Mouse (Mus musculus) liver, embryonic 11.5 days (tissue): ENCODE measurements around the gene Atp7a. TPM values are rescaled to one million over a fixed set of nuclear protein-coding genes. Genes with fewer than 3 reads are reported as not detected.
"Not testable (repeated sequence)": the region's sequence is repeated elsewhere in the genome, so short reads cannot be mapped to it uniquely, and the experiment has no call there.

ENCODE experiments used
- ATAC-seq: fragments of 200-750 bp; cut with Nextera tagmentation; replicated peaks from 2 replicates; pipeline ENCODE4 v1.8.0; 2017; ENCODE audit warnings: moderate number of reproducible peaks, mild to moderate bottlenecking, moderate TSS enrichment, moderate library complexity; ENCODE audit not compliant: low FRiP score
- DNase-seq: peaks from one replicate; pipeline ENCODE4 v3.0.0-alpha.2; 2017; ENCODE audit warnings: low spot score
- H3K27ac ChIP-seq: fragments of 300-500 bp; sonication (generic); 2 replicates; pipeline ENCODE4 v1.5.1; 2014; ENCODE audit warnings: mild to moderate bottlenecking, low read depth, low read length, control low read depth
- H3K27me3 ChIP-seq: fragments of 300-500 bp; sonication (generic); replicated peaks from 2 replicates; pipeline ENCODE4 v1.6.1; 2014; ENCODE audit warnings: low read length, mixed read lengths; ENCODE audit not compliant: control insufficient read depth, insufficient read depth
- H3K36me3 ChIP-seq: fragments of 300-500 bp; sonication (generic); 2 replicates; pipeline ENCODE4 v1.6.1; 2014; ENCODE audit warnings: mild to moderate bottlenecking, low read length, moderate library complexity, mixed read lengths; ENCODE audit not compliant: control insufficient read depth, insufficient read depth
- H3K4me1 ChIP-seq: fragments of 300-500 bp; sonication (generic); replicated peaks from 2 replicates; pipeline ENCODE4 v1.6.1; 2014; ENCODE audit warnings: low read length, mixed read lengths; ENCODE audit not compliant: control insufficient read depth, insufficient read depth
- H3K4me2 ChIP-seq: fragments of 300-500 bp; sonication (generic); 2 replicates; pipeline ENCODE4 v1.6.1; 2014; ENCODE audit warnings: mild to moderate bottlenecking, control low read depth, moderate library complexity
- H3K4me3 ChIP-seq: fragments of 300-500 bp; sonication (generic); 2 replicates; pipeline ENCODE4 v1.5.1; 2014; ENCODE audit warnings: low read depth, low read length, control low read depth
- H3K9ac ChIP-seq: fragments of 300-500 bp; sonication (generic); 2 replicates; pipeline ENCODE4 v1.6.1; 2014; ENCODE audit warnings: low read depth, low read length, control low read depth
- H3K9me3 ChIP-seq: fragments of 300-500 bp; sonication (generic); 2 replicates; pipeline ENCODE4 v1.6.1; 2016; ENCODE audit warnings: low read length, inconsistent platforms, mixed read lengths; ENCODE audit not compliant: control insufficient read depth
- WGBS: fragments of 180-500 bp; shearing (Covaris S2); extraction: QIAGEN DNeasy Blood & Tissue Kit; methylation state at CpG from one replicate; pipeline ENCODE4 v1.1.7; 2014; 5-methylcytosine and 5-hydroxymethylcytosine counted together
- polyA plus RNA-seq: library from polyadenylated mRNA; unstranded; fragments of >200 nt; fragmentation: Nextera tagmentation; extraction: Ambion mirVana; gene quantifications from 2 replicates; pipeline ENCODE4 v1.2.1, GENCODE M21; 2014

Gene Atp7a
- polyA plus RNA-seq, result 16.2 and 19.7 TPM in 2 replicates

DNA sequence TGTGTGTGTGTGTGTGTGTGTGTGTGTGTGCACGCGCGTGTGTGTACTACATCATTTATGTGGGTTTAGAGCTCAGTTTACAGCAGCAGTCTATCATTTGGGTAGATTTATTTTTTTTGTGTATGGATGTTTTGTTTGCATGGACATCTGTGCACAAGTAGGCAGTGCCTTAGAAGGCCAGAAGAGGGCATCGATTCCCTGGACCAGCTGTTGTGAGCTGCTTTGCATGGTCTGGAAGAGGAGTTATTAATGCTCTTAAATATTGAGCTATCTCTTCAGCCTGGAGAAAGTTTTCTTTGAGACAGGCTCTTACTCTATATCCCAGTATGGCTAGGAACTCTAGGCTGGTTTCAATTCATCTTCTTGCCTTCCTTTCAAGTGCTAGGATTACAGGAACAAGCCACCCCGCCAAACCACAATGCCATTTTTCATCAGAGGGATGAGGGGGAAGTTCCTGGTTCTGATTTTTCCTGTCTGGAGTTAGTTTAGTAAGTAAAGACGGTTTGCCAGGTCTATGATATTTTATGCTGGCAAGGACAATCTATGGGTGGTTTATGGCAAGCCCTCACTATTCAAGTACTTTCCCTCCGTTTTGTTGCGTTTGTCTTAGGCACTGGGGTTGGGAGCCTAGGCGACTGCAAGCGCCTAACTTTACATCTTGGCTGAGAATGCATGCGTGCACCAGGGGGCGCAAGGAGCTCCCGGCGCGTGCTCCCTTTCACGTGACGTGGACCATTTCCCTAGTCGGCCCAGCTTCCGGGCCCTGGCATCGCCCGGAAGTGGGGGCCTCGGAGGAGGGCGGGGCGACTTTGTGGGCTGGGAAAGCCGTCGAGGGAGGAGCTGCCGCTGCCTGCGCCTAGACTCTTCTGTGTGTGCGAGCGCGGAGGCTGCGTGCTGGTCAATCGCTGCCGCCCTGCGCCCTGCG is at the start of gene Atp7a:
TSS of gene Atp7a (plus strand) at position 859 of the 925 bp plus-strand sequence.
- Histone ChIP-seq H3K9ac (peak within 1 kb of the TSS; percentile 71), H3K27ac (no peak within 1 kb of the TSS), H3K4me3 (peak within 1 kb of the TSS; percentile 58), H3K36me3 (no peaks in the 10 kb centered on the region), H3K4me1 (no peaks in the 10 kb centered on the region), H3K27me3 (no peaks in the 10 kb centered on the region), H3K9me3 (no peaks in the 10 kb centered on the region), H3K4me2 (peak within 1 kb of the TSS; percentile 68)
- DNase-seq, result peak; percentile 85
- 21% methylated on average over 36 of the region's 36 CpGs for WGBS
- peak; percentile 98 for ATAC-seq

- Histone ChIP-seq H3K9me3 (no peaks in the 10 kb centered on the region), H3K4me2 (no peak overlapping the region), H3K27me3 (no peaks in the 10 kb centered on the region), H3K4me1 (no peaks in the 10 kb centered on the region), H3K27ac (no peak overlapping the region), H3K36me3 (no peaks in the 10 kb centered on the region), H3K9ac (no peak overlapping the region), H3K4me3 (no peak overlapping the region)
- 62% methylated on average over 1 of the region's 1 CpGs for WGBS
- no peak for DNase-seq
- ATAC-seq, result no peak
Measured at GRCm38 (mm10) chrX:106001605-106002004, 25.5 kb upstream of the Atp7a start.

DNA sequence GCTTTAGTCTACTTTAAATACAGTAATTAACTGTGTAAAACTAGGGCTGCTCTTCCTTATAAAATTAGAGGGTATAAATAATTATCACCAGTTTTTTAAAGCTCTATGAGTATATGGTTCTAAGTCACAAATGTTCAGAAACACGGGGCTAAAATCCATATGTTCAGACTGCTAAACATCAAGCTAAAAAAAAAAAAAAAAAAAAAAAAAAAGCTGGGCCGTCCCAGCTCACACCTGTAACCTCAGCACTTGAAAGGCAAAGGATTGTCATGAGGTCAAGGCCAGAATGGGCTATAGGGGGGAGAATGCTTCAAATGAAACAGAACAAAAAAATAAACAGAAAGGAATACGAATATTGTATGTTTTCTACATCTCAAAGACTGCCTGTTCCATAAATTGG is 16.3 kb upstream of the Atp7a start:
- Histone ChIP-seq H3K9me3 (no peaks in the 10 kb centered on the region), H3K9ac (peak overlapping the region; percentile 76), H3K27me3 (no peaks in the 10 kb centered on the region), H3K4me1 (peaks cover 2% of the 10 kb centered on the region; the same call in 1 of the 2 replicates), H3K27ac (no peak overlapping the region), H3K4me3 (peak overlapping the region; percentile 62), H3K4me2 (peak overlapping the region; percentile 60), H3K36me3 (no peaks in the 10 kb centered on the region)
- ATAC-seq (no peak), DNase-seq (no peak)
- whole genome bisulfite sequencing, result 20% methylated on average over 3 of the region's 3 CpGs

DNA sequence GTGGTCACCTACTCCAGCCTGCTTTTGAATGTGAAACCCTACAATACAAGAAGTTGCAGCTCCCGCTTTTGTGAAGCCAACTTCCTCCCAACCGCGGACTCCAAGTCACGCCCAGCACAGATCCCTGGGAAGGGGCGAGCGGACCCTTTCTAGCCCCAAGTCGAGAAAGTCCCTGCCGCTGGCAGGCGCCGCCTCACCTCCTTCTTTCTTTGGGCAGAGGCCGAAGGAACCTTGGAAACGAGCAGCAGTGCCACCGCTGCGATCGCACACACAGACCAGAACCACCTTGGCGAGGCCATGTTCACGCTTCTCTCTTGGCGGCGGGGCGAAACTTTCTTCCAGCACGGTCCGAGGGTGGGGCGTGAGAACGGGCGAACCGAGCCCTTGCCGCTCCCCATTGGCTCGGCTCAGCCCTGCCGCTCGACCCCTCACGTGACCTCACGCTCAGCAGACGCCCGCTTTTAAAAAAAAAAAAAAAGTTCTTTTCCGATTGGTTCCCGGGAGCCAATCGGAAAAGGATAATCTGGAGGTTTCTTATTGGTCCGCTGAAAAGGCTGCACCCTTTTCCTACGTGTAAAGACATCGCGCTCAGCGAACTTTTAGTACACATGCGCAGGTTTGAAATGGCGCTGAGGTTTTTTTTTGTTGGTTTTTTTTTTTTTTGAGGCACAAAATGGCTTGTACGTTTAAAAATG is 15.5 kb upstream of the Atp7a start, which contains the start of gene Magt1:
TSS of gene Magt1 (minus strand) at position 442 of the 695 bp plus-strand sequence.
- no peaks in the 10 kb centered on the region for H3K36me3 ChIP-seq
- peak within 1 kb of the TSS; percentile 76 for H3K9ac ChIP-seq
- H3K9me3 ChIP-seq, result no peaks in the 10 kb centered on the region
- ATAC-seq, result peak; percentile 94
- peak within 1 kb of the TSS; percentile 62 for H3K4me3 ChIP-seq
- H3K27ac ChIP-seq, result peak within 1 kb of the TSS; percentile 84
- H3K27me3 ChIP-seq, result no peaks in the 10 kb centered on the region
- H3K4me1 ChIP-seq, result peaks cover 2% of the 10 kb centered on the region; the same call in 1 of the 2 replicates
- H3K4me2 ChIP-seq, result peak within 1 kb of the TSS; percentile 67
- peak; percentile 77 for DNase-seq
- WGBS, result 14% methylated on average over 45 of the region's 45 CpGs

- H3K4me3 ChIP-seq, result peak overlapping the region; percentile 43; the same call in 1 of the 2 replicates
- no peak for ATAC-seq
- no peaks in the 10 kb centered on the region for H3K36me3 ChIP-seq
- peak overlapping the region; percentile 60 for H3K9ac ChIP-seq
- no peaks in the 10 kb centered on the region for H3K9me3 ChIP-seq
- H3K27me3 ChIP-seq, result no peaks in the 10 kb centered on the region
- peaks cover 2% of the 10 kb centered on the region; the same call in 1 of the 2 replicates for H3K4me1 ChIP-seq
- H3K27ac ChIP-seq, result peak overlapping the region; percentile 71; the same call in 1 of the 2 replicates
- no peak for DNase-seq
- 59% methylated on average over 3 of the region's 3 CpGs for WGBS
- H3K4me2 ChIP-seq, result peak overlapping the region; percentile 67
Measured at GRCm38 (mm10) chrX:106012559-106012958, 14.5 kb upstream of the Atp7a start.

GRCm38 (mm10) chrX:106013217-106013616 is 13.9 kb upstream of the Atp7a start:
- H3K4me1 ChIP-seq, result peaks cover 2% of the 10 kb centered on the region; the same call in 1 of the 2 replicates
- H3K4me3 ChIP-seq, result no peak overlapping the region
- no peak overlapping the region for H3K9ac ChIP-seq
- ATAC-seq, result no peak
- 27% methylated on average over 2 of the region's 2 CpGs for WGBS
- H3K4me2 ChIP-seq, result no peak overlapping the region
- H3K36me3 ChIP-seq, result no peaks in the 10 kb centered on the region
- no peaks in the 10 kb centered on the region for H3K9me3 ChIP-seq
- H3K27ac ChIP-seq, result no peak overlapping the region
- no peak for DNase-seq
- no peaks in the 10 kb centered on the region for H3K27me3 ChIP-seq

DNA sequence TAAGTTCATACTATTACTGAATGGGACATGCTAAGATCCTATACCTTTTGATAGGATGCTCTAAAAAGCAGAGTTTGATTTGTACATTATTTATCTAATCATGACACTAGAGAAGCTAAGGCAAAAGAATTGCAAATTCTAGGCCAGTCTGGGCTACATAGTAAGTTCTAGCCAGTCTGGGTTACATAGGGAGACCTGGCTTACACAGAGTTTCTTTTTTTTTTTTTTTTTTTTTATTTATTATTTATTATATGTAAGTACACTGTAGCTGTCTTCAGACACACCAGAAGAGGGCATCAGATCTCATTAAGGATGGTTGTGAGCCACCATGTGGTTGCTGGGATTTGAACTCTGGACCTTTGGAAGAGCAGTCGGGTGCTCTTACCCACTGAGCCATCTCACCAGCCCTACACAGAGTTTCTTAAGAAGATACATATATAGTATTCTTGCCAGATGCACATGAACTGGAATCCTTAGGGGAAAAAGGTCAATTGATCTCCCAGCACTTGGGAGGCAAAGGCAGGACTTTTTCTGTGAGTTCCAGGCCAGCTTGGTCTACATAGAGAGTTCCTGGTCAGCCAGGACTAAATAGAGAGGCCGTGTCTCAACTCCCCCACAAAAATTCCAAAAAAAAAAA is 12.2 kb upstream of the Atp7a start:
- not testable (repeated sequence) for H3K9ac ChIP-seq, ATAC-seq, H3K27me3 ChIP-seq, H3K36me3 ChIP-seq, H3K4me3 ChIP-seq, H3K4me1 ChIP-seq, DNase-seq, H3K9me3 ChIP-seq
- Histone ChIP-seq H3K4me2 (peak overlapping the region; percentile 48), H3K27ac (peak overlapping the region; percentile 68; the same call in 1 of the 2 replicates)
- 65% methylated on average over 2 of the region's 2 CpGs for WGBS
